Mouse (Mus musculus) olfactory bulb, adult 2 months (tissue): ENCODE data around the gene Gm5431. TPM values are rescaled to one million over a fixed set of nuclear protein-coding genes. Genes with fewer than 3 reads are reported as not detected.

Experiments used
- H3K27ac ChIP-seq: fragments of 200-500 bp; 2 replicates; pipeline ENCODE4 v1.5.1; 2012; ENCODE audit warnings: low read depth, low read length; ENCODE audit not compliant: insufficient read depth
- H3K4me1 ChIP-seq: fragments of 200-500 bp; 2 replicates; pipeline ENCODE4 v1.6.1; 2012; ENCODE audit warnings: low read length; ENCODE audit not compliant: control insufficient read depth, insufficient read depth
- H3K4me3 ChIP-seq: fragments of 200-500 bp; 2 replicates; pipeline ENCODE4 v1.5.1; 2012; ENCODE audit warnings: mild to moderate bottlenecking, low read depth, low read length, moderate library complexity; ENCODE audit not compliant: insufficient read depth
- CTCF ChIP-seq: fragments of 200-500 bp; IDR thresholded peaks from 2 replicates; pipeline ENCODE4 v1.5.1; 2012; ENCODE audit warnings: low read depth, mild to moderate bottlenecking, low read length, moderate library complexity; ENCODE audit not compliant: insufficient read depth
- POLR2A ChIP-seq: fragments of 200-500 bp; IDR thresholded peaks from 2 replicates; pipeline ENCODE4 v1.6.1; 2012; ENCODE audit warnings: mild to moderate bottlenecking, low read depth, low read length, moderate library complexity; ENCODE audit not compliant: insufficient read depth
- WGBS: fragments of 180-500 bp; shearing (Covaris S2); methylation state at CpG from one replicate; pipeline ENCODE4 v1.1.7; 2018; 5-methylcytosine and 5-hydroxymethylcytosine counted together
- polyA plus RNA-seq: library from polyadenylated mRNA; stranded (reverse); fragments of >200 nt; gene quantifications from 2 replicates; pipeline ENCODE4 v1.2.4, GENCODE M21; 2012; ENCODE audit warnings: low replicate concordance; ENCODE audit not compliant: missing spikeins, insufficient read depth, insufficient read length

Gm5431 gene
- polyA plus RNA-seq, 1 experiment: not detected

DNA sequence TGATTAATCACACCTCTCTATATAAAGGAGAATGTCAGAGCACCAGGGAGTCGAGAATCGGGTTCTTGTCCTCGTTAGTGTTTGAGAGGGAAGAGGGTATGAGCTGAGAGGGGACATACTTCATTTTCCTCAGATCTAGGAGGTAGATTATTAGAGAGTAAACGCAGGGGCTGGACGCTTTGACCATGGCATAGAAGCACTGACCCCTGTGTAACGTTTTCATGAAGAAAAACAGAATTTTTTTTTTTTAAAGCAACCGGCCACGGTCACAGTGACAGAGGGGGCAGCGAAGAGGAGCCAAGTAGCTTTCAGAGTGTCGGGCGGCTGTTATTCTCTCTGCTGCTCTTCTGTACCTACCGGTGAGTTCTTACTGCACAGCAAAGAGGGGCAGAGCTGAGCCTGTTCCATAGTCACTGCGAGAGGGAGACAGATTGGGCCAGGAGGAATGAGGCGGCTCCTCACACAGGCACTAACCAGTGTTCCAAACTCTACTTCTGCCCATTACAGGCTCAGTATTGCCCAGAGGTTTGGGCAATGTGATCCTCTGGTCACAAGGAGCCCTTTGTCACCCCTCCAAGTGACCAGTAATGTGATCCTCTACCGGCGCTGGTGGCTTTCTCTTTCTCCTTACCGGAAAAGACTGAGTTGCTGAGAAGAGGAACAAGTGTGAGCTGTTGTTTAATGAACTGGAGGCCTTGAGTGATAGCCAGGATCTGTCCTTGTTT lies 30.0 kb downstream of the Gm5431 start:
- Histone ChIP-seq H3K4me3 (peak overlapping the region; percentile 56), H3K27ac (peak overlapping the region; percentile 71), H3K4me1 (peaks cover 11% of the 10 kb centered on the region)
- WGBS: 16% methylated on average over 17 of the region's 17 CpGs
- TF ChIP-seq CTCF (no peak), POLR2A (no peak)

GRCm38 (mm10) chr11:48871201-48871772 lies 30.7 kb downstream of the Gm5431 start, which contains the start of gene Irgm1:
Gene Irgm1, minus strand, starts transcription at chr11:48871683.
- peak within 1 kb of the TSS; percentile 56 for H3K4me3 ChIP-seq
- H3K27ac ChIP-seq: peak within 1 kb of the TSS; percentile 71
- H3K4me1 ChIP-seq: peaks cover 11% of the 10 kb centered on the region
- no peak for TF ChIP-seq CTCF
- no peak for TF ChIP-seq POLR2A
- WGBS: under 1% methylated on average over 19 of the region's 19 CpGs

GRCm38 (mm10) chr11:48870781-48871180 lies 31.2 kb downstream of the Gm5431 start:
- peaks cover 11% of the 10 kb centered on the region for H3K4me1 ChIP-seq
- WGBS: 26% methylated on average over 7 of the region's 7 CpGs
- TF ChIP-seq CTCF: no peak
- no peak for TF ChIP-seq POLR2A
- H3K4me3 ChIP-seq: peak overlapping the region; percentile 56
- H3K27ac ChIP-seq: peak overlapping the region; percentile 34

DNA sequence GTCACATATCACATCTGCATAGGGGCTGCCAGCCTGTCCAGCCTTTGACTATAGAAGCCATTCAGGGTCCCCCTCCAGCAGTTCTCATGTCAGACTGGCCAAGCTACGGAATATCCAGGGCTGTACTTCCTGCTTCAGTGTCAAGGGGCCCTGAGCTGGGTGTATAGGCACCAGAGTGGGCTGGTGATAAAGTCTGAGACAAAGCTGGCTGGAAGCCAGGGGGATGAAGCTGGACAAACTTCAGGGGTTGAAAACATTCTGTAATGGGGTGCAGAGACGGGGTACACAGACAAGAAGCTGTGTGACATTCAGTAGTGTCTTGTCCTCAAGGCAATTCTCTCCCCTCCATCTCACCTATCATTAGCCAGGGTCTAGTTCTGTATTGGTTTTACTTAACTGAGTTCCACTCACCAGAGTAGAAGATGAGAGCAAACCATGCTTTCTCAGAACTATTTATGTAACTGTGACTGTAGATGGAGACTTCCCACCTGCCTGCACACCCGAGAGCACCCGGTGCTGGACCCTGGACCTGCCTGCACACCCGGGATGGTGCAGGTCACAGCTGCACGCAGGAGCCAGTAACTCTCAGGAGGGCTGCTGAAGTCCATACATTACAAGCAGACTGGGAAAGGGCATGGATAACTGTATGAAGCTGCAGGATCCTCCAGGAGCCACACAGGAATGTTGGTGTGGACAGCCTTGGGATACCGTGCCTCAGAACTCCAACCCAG lies 32.5 kb downstream of the Gm5431 start:
- peaks cover 11% of the 10 kb centered on the region for H3K4me1 ChIP-seq
- H3K27ac ChIP-seq: no peak overlapping the region
- peak overlapping the region; percentile 24 for H3K4me3 ChIP-seq
- TF ChIP-seq POLR2A: no peak
- no peak for TF ChIP-seq CTCF
- 81% methylated on average over 7 of the region's 7 CpGs for WGBS

- no peak for TF ChIP-seq POLR2A
- no peak for TF ChIP-seq CTCF
- Histone ChIP-seq H3K4me1 (peaks cover 5% of the 10 kb centered on the region; the same call in 1 of the 2 replicates), H3K4me3 (no peak overlapping the region), H3K27ac (no peak overlapping the region)
- 97% methylated on average over 9 of the region's 9 CpGs for WGBS
Observed at GRCm38 (mm10) chr11:48866481-48866880, 35.5 kb downstream of the Gm5431 start.

- H3K4me3 ChIP-seq: no peak overlapping the region
- no peak overlapping the region for H3K27ac ChIP-seq
- 88% methylated on average over 3 of the region's 3 CpGs for WGBS
- TF ChIP-seq CTCF: no peak
- TF ChIP-seq POLR2A: no peak
- H3K4me1 ChIP-seq: no peaks in the 10 kb centered on the region
Observed at GRCm38 (mm10) chr11:48863808-48864207, 38.2 kb downstream of the Gm5431 start.

GRCm38 (mm10) chr11:48862784-48863319 lies 39.2 kb downstream of the Gm5431 start:
- WGBS: 90% methylated on average over 1 of the region's 1 CpGs
- Histone ChIP-seq H3K4me1 (peaks cover 5% of the 10 kb centered on the region; the same call in 1 of the 2 replicates), H3K4me3 (no peak overlapping the region), H3K27ac (no peak overlapping the region)
- TF ChIP-seq POLR2A (no peak), CTCF (no peak)

DNA sequence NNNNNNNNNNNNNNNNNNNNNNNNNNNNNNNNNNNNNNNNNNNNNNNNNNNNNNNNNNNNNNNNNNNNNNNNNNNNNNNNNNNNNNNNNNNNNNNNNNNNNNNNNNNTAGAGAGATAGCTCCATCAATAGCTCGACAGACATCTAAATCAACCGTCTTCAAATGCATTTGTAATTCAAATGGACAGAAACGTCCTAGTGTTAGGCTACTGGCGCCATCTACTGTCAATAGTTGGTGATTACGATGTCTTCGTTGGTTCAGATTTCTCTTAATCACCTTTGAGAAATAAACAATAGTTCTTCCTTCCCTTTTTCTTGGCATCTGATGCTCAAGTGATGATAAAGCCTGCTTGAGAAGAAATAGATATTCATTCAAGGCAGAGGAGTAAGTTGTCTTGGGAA lies 43.0 kb downstream of the Gm5431 start:
- H3K27ac ChIP-seq: no peak overlapping the region
- TF ChIP-seq CTCF: no peak
- no peak for TF ChIP-seq POLR2A
- H3K4me1 ChIP-seq: peaks cover 5% of the 10 kb centered on the region; the same call in 1 of the 2 replicates
- under 1% methylated on average over 6 of the region's 6 CpGs for WGBS
- H3K4me3 ChIP-seq: no peak overlapping the region

GRCm38 (mm10) chr11:48853474-48854180 lies 48.4 kb downstream of the Gm5431 start:
- H3K4me3 ChIP-seq: peak overlapping the region; percentile 62
- H3K4me1 ChIP-seq: peaks cover 8% of the 10 kb centered on the region
- 2% methylated on average over 31 of the region's 31 CpGs for WGBS
- H3K27ac ChIP-seq: peak overlapping the region; percentile 81
- no peak for TF ChIP-seq POLR2A
- TF ChIP-seq CTCF: 0 out of 2 replicates have a peak, but pooled peaks have one; percentile 19
